Mouse (Mus musculus): ENCODE data around the gene Pigu. TPM values are rescaled to one million over a fixed set of nuclear protein-coding genes. Genes with fewer than 3 reads are reported as not detected.

The Pigu gene
- total RNA-seq, 1 experiment from 2014 or later = 19.2 TPM

DNA sequence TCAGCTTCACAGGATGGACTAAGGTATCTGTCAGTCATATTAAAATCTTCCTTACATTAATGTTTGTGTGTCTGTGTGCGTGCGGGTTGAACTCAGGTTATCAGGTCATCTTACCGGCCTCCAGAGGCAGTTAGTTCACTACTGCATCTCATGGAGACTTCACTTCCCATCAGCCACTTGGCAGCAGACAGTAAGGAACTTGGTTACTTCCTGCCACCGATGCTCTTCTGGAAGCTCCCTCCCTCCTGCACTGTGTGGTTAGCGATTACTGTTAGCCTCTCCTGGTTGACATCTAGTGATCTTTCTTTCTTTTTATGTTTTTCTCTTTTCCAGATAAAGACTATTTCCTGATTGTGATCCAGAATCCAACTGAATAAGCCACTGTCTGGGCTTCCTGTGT, 107.6 kb downstream of the Pigu start:
- no peak for ATAC-seq (ENCODE audit: extremely low read depth, insufficient number of reproducible peaks, low FRiP score, poor library complexity, severe bottlenecking)

DNA sequence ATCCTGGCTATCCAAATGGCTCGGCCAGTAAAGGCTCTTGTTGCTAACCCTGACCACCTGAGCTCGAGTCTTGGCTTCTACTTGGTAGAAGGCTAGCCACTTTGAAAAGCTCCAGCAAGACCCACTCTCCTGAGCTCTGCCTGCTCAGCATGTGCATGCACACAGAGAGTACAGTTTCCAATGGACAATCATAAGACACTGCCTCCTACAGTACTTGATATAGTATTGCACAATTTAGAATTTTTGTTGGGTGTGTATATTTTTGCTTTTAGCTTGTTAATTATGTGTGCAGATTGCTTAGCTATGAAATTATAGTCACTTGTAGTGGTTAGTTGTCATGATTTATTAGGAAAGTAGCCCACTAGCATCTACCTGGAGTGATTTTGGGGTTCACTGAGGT, 108.5 kb downstream of the Pigu start:
- no peak for ATAC-seq (ENCODE audit: extremely low read depth, insufficient number of reproducible peaks, low FRiP score, poor library complexity, severe bottlenecking)

DNA sequence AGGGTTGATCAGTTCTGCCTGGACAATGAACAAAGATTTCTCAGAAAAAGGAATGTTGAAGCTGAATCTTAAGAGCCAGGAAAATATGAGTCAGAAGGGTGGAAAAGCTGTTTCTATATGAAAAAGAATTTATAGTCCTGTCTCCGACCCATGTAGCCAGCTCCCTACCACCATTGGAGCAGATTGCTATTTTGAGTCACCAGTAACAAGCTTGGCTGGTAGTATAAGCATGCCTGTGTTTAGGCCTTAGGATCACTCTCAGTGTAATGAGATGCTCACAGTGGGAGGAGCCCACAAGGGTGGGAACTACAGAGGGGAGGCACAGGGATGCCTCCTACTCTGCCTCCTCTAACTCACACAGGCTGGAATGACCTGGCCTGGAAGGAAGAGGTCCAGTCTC, 109.0 kb downstream of the Pigu start:
- no peak for ATAC-seq (ENCODE audit: extremely low read depth, insufficient number of reproducible peaks, low FRiP score, poor library complexity, severe bottlenecking)

DNA sequence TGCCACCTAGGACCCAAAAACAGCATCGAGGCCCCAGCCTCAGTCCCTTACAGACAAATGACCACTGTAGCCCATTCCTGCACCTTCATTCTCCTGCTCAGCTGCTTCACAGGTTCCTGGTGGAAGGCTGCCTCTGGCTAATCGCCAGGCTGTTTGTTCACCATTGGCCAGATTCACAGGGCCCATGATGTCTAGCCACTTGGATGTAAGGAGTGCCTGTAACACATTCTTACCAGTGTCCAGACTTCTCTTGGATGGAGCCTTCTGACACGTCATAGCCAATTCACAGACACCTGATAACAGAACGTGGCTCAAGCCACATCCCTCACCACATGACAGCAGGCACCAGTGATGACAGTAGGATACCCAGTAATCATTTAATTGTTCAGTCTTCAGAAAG, 111.0 kb downstream of the Pigu start:
- ATAC-seq (ENCODE audit: extremely low read depth, insufficient number of reproducible peaks, low FRiP score, poor library complexity, severe bottlenecking) = no peak

DNA sequence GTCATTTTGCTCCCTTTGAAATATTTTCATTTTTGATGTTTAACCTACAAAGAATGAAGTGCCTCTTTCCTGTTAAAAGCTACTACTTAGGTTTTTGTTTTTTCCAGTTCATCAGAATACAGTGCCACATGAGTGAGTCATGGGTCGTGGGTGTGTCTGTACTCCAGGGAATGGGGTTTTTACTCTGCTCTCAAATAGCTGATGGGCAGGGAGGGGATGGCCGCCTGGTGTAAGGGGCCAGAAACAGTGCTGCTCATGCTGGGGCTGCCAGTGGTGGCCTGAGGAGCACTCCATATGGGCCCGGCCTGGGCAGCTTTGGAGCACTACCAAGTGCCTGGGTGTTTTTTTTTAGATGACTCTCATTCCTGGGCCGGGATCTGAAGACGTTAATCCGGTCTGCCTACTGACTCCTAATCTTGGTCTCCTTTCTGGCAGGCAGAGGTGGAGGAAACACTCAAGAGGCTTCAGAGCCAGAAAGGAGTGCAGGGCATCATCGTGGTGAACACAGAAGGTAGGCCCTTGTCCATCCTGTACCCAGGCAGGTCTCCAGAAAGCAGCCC, 114.9 kb downstream of the Pigu start:
- no peak for ATAC-seq (ENCODE audit: extremely low read depth, insufficient number of reproducible peaks, low FRiP score, poor library complexity, severe bottlenecking)

DNA sequence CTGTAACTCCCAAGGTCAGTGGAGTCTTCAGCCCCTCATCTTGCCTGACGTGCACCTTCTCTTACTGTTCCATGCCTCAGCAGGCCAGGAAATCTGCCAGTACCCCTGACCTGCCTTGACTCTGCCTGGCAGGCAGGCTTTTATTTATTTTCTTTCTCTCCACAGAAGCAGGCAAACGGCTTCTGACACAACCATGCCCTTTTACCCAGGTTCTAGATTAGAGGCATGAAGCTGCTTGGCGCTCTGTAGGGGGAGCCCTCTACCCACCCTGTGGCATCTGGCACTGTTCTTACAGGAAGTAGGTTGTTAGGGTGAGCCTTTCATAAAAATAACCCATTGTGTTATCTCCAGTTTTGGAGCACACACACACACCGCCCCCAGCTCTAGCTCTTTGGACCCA, 116.3 kb downstream of the Pigu start:
- ATAC-seq (ENCODE audit: extremely low read depth, insufficient number of reproducible peaks, low FRiP score, poor library complexity, severe bottlenecking) = no peak

DNA sequence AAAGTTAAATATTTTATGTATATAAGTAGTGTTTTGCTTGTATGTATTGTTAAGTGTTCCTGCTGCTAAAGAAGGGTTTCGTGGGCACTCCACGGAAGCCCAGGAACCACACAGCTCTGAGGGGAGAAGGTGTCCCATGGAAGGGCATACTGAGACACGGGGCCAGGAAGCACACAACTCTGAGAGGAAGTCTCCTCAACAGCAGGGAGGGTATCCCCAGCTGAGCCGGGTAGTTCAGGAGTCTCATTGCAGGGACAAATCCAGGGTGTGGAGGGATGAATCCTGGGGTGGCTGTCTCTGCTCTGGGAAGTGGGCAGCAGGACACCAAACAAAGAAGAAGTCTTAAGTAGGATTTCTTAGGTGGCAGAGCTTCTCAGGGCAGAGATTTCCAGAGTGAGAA, 120.0 kb downstream of the Pigu start:
- no peak for ATAC-seq (ENCODE audit: extremely low read depth, insufficient number of reproducible peaks, low FRiP score, poor library complexity, severe bottlenecking)

DNA sequence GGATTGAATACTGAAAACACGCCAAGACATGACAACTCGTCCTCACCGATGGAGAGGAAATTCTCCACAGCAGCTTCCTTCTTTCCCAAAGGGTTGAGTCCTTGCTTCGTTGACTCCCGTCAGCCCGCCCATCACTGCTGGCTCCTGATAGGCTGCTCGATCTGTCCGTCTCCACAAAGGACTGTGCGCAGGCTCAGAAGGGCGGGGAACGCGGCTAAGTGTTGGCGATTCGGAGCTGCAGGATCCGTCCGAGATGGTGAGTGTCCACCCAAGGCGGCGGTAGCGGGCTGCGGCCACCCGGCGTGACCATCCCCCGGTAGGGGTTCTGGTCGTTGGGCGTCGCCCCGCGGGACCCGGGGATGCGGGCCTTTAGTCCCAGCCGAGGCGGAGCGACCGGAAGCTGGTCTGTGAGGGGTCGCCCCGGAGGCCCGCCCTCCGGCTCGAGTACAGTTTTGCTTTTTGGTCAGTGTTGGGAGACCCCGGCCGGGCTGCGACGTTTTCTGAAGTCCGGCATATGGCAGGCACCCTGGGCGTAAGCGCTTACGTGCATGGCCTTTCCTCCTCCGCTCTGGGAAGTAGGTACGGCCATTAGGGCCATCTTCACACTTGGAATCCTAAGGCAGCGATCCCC, 120.8 kb downstream of the Pigu start, which contains the start of gene Dynlrb1:
Gene Dynlrb1, plus strand, starts transcription at position 172 of the 631 bp plus-strand sequence.
- ATAC-seq (ENCODE audit: extremely low read depth, insufficient number of reproducible peaks, low FRiP score, poor library complexity, severe bottlenecking) = peak; percentile 96

DNA sequence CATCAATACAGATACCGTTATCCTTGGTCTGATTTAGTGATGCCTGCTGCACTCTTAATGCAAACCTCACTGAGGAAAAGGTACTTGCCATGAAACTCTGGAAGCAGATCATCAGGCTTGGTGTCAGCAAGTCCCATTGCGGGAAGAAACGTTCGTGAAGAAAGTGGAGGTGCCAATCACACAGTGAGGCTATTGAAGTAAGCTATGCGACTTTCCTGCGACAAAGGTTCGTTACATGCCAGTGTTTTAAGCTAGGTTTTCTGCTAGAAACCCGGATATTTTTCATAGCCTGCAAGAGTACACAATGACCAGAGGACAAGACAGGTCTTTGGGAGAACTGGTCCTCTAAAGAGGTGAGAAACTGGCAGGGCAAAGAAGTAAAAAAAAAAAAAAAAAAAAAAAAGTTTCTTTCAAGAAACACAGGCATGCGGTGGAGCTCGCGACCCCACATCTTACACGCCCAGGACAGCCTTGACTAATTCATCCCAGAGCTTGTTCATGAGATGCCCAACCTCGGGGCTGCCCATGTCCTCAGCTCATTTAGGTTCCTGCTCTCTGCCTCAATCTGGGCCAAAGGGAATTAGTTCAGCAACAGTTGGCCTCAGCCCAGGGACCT, 121.4 kb downstream of the Pigu start:
- no peak; the same call in 1 of the 2 replicates for ATAC-seq (ENCODE audit: extremely low read depth, insufficient number of reproducible peaks, low FRiP score, poor library complexity, severe bottlenecking)

Other genes with a start within 250 kb of the Pigu start
- gene Itch, start 223.9 kb downstream of the Pigu start, total RNA-seq (2017) = 134 and 145 TPM in 2 replicates
- 97.1 and 97.5 TPM in 2 replicates for gene Dynlrb1, start 120.9 kb downstream of the Pigu start, total RNA-seq (2017)
- gene Map1lc3a, start 81.1 kb downstream of the Pigu start, total RNA-seq (2017) = 5.2 and 8.1 TPM in 2 replicates
- gene Trp53inp2, start 23.6 kb upstream of the Pigu start, total RNA-seq (2017) = 33.0 and 36.5 TPM in 2 replicates
- 28.5 and 33.2 TPM in 2 replicates for gene Ncoa6, start 116.5 kb upstream of the Pigu start, total RNA-seq (2017)
- gene Acss2, start 160.5 kb upstream of the Pigu start, total RNA-seq (2017) = 24.4 and 25.8 TPM in 2 replicates
- not detected in 2 replicates for gene Ggt7, start 160.8 kb upstream of the Pigu start, total RNA-seq (2017)
- gene Gss, start 235.4 kb upstream of the Pigu start, total RNA-seq (2017) = 10.9 and 13.5 TPM in 2 replicates

Measured in neutrophil, adult 5-6 weeks (primary cell).